Mouse (Mus musculus) CH12.LX (cell line): Measurements from ENCODE around the gene Ttc29. TPM values are rescaled to one million over a fixed set of nuclear protein-coding genes. Genes with fewer than 3 reads are reported as not detected.

Experiments used
- DNase-seq: peaks from one replicate; pipeline ENCODE4 v3.0.0-alpha.2; 2013; ENCODE audit errors: extremely low read depth
- H3K27ac ChIP-seq: 2 replicates; pipeline ENCODE4 v1.5.1; 2012; ENCODE audit warnings: low read depth, mild to moderate bottlenecking, control low read depth, moderate library complexity; ENCODE audit not compliant: insufficient read depth
- H3K27me3 ChIP-seq: replicated peaks from 2 replicates; pipeline ENCODE3; 2012; ENCODE audit warnings: inconsistent platforms
- H3K36me3 ChIP-seq, 2 experiments: replicated peaks in 1 of 2; 2 replicates each; pipeline versions ENCODE3 to v1.6.1; 2012; ENCODE audit warnings: inconsistent platforms in 1 of 2, low read length in 1 of 2, mild to moderate bottlenecking in 1 of 2, mixed read lengths in 1 of 2, moderate library complexity in 1 of 2; ENCODE audit not compliant: control insufficient read depth in 1 of 2, insufficient read depth in 1 of 2
- H3K4me1 ChIP-seq, 2 experiments: 2 replicates each; pipeline ENCODE4 v1.6.1; 2012; ENCODE audit warnings: inconsistent platforms in 1 of 2, moderate library complexity in 1 of 2; ENCODE audit not compliant: insufficient read depth in 2 of 2, control insufficient read depth in 1 of 2
- H3K4me2 ChIP-seq: 2 replicates; pipeline ENCODE4 v1.6.1; 2012; ENCODE audit warnings: low read depth, mild to moderate bottlenecking, control low read depth; ENCODE audit not compliant: poor library complexity, insufficient read depth, severe bottlenecking
- H3K4me3 ChIP-seq, 3 experiments: fragments of 150-350 bp in 1 of 3; sonication (generic) in 1 of 3; replicated peaks in 1 of 3; 2 replicates each; pipeline versions ENCODE3 to v1.5.1; 2011 to 2012; ENCODE audit warnings: low read depth in 2 of 3, low read length in 2 of 3, mild to moderate bottlenecking in 2 of 3, moderate library complexity in 2 of 3, control low read depth in 1 of 3, improper control_type of control experiment in 1 of 3, inconsistent platforms in 1 of 3, mixed read lengths in 1 of 3; ENCODE audit not compliant: poor library complexity in 1 of 3
- H3K79me2 ChIP-seq: replicated peaks from 2 replicates; pipeline ENCODE4 v1.6.1; 2012; ENCODE audit warnings: mild to moderate bottlenecking, moderate library complexity; ENCODE audit not compliant: control insufficient read depth, poor library complexity, insufficient read depth, severe bottlenecking; ENCODE audit errors: extremely low read depth
- H3K9ac ChIP-seq: 2 replicates; pipeline ENCODE4 v1.6.1; 2012; ENCODE audit warnings: low read depth, mild to moderate bottlenecking, control low read depth, moderate library complexity; ENCODE audit not compliant: insufficient read depth
- H3K9me3 ChIP-seq: replicated peaks from 2 replicates; pipeline ENCODE3; 2012; ENCODE audit warnings: low read length, inconsistent platforms, mixed read lengths
- CHD2 ChIP-seq: IDR thresholded peaks from 2 replicates; pipeline ENCODE4 v1.6.1; 2011; ENCODE audit warnings: low read length, improper control_type of control experiment
- CTCF ChIP-seq, 2 experiments: IDR thresholded peaks in 1 of 2; conservative IDR thresholded peaks in 1 of 2; 2 replicates each; pipeline ENCODE4 v1.5.1; 2011 to 2012; ENCODE audit warnings: low read depth in 2 of 2, low read length in 2 of 2, improper control_type of control experiment in 1 of 2, inconsistent platforms in 1 of 2, mild to moderate bottlenecking in 1 of 2, moderate library complexity in 1 of 2
- E2F4 ChIP-seq: IDR thresholded peaks from 2 replicates; pipeline ENCODE4 v1.6.1; 2011; ENCODE audit warnings: low read depth, low read length, improper control_type of control experiment; ENCODE audit not compliant: insufficient replicate concordance
- EP300 ChIP-seq: IDR thresholded peaks from 2 replicates; pipeline ENCODE4 v1.6.1; 2011; ENCODE audit warnings: low read length, improper control_type of control experiment
- ETS1 ChIP-seq: conservative IDR thresholded peaks from 2 replicates; pipeline ENCODE4 v1.6.1; 2012; ENCODE audit warnings: low read depth, mild to moderate bottlenecking, inconsistent platforms, low read length, improper control_type of control experiment, moderate library complexity
- GABPA ChIP-seq: IDR thresholded peaks from 2 replicates; pipeline ENCODE4 v1.6.1; 2012; ENCODE audit warnings: low read depth, low read length, improper control_type of control experiment, inconsistent platforms; ENCODE audit not compliant: insufficient replicate concordance
- HCFC1 ChIP-seq: IDR thresholded peaks from 2 replicates; pipeline ENCODE4 v1.6.1; 2012; ENCODE audit warnings: low read depth, mild to moderate bottlenecking, inconsistent platforms, low read length, improper control_type of control experiment
- IRF4 ChIP-seq: IDR thresholded peaks from 2 replicates; pipeline ENCODE4 v1.6.1; 2014; ENCODE audit warnings: low read depth, mild to moderate bottlenecking, inconsistent platforms, low read length, improper control_type of control experiment
- JUND ChIP-seq: conservative IDR thresholded peaks from 2 replicates; pipeline ENCODE4 v1.6.1; 2011; ENCODE audit warnings: low read depth, low read length, improper control_type of control experiment
- KAT2A ChIP-seq: IDR thresholded peaks from 2 replicates; pipeline ENCODE4 v1.6.1; 2012; ENCODE audit warnings: low read length, improper control_type of control experiment, inconsistent platforms; ENCODE audit not compliant: insufficient replicate concordance
- MAFK ChIP-seq: IDR thresholded peaks from 2 replicates; pipeline ENCODE4 v1.6.1; 2011; ENCODE audit warnings: low read length, improper control_type of control experiment; ENCODE audit not compliant: insufficient replicate concordance
- MAZ ChIP-seq: IDR thresholded peaks from 2 replicates; pipeline ENCODE4 v1.6.1; 2012; ENCODE audit warnings: low read depth, mild to moderate bottlenecking, inconsistent platforms, low read length, improper control_type of control experiment, moderate library complexity
- MEF2A ChIP-seq: IDR thresholded peaks from 2 replicates; pipeline ENCODE4 v1.6.1; 2014; ENCODE audit warnings: low read depth, mild to moderate bottlenecking, inconsistent platforms, low read length, improper control_type of control experiment, borderline replicate concordance
- MXI1 ChIP-seq: IDR thresholded peaks from 2 replicates; pipeline ENCODE4 v1.6.1; 2011; ENCODE audit warnings: mild to moderate bottlenecking, low read depth, low read length, improper control_type of control experiment
- MYC ChIP-seq: IDR thresholded peaks from 2 replicates; pipeline ENCODE4 v1.6.1; 2011; ENCODE audit warnings: low read depth, mild to moderate bottlenecking, improper control_type of control experiment, low read length
- NRF1 ChIP-seq: IDR thresholded peaks from 2 replicates; pipeline ENCODE4 v1.6.1; 2014; ENCODE audit warnings: low read depth, mild to moderate bottlenecking, inconsistent platforms, low read length, improper control_type of control experiment, moderate library complexity
- PAX5 ChIP-seq: IDR thresholded peaks from 2 replicates; pipeline ENCODE4 v1.6.1; 2012; ENCODE audit warnings: low read length, inconsistent platforms, mixed read lengths
- POLR2A ChIP-seq: IDR thresholded peaks from 2 replicates; pipeline ENCODE4 v1.6.1; 2011; ENCODE audit warnings: low read depth, mild to moderate bottlenecking, improper control_type of control experiment, low read length
- POLR2AphosphoS2 ChIP-seq: IDR thresholded peaks from 2 replicates; pipeline ENCODE4 v1.6.1; 2011; ENCODE audit warnings: low read depth, low read length, improper control_type of control experiment
- RAD21 ChIP-seq: IDR thresholded peaks from 2 replicates; pipeline ENCODE4 v1.6.1; 2011; ENCODE audit warnings: low read depth, mild to moderate bottlenecking, low read length, improper control_type of control experiment, moderate library complexity
- RCOR1 ChIP-seq: conservative IDR thresholded peaks from 2 replicates; pipeline ENCODE4 v1.6.1; 2012; ENCODE audit warnings: low read depth, mild to moderate bottlenecking, inconsistent platforms, low read length, improper control_type of control experiment
- SIN3A ChIP-seq: IDR thresholded peaks from 2 replicates; pipeline ENCODE4 v1.6.1; 2012; ENCODE audit warnings: low read length, improper control_type of control experiment, inconsistent platforms
- SMC3 ChIP-seq: IDR thresholded peaks from 2 replicates; pipeline ENCODE4 v1.6.1; 2011; ENCODE audit warnings: low read depth, low read length, improper control_type of control experiment
- TCF12 ChIP-seq: IDR thresholded peaks from 2 replicates; pipeline ENCODE4 v1.6.1; 2014; ENCODE audit warnings: low read depth, mild to moderate bottlenecking, inconsistent platforms, low read length, improper control_type of control experiment
- UBTF ChIP-seq: IDR thresholded peaks from 2 replicates; pipeline ENCODE4 v1.6.1; 2012; ENCODE audit warnings: low read depth, mild to moderate bottlenecking, inconsistent platforms, low read length, improper control_type of control experiment, moderate library complexity
- USF1 ChIP-seq: IDR thresholded peaks from 2 replicates; pipeline ENCODE4 v1.6.1; 2014; ENCODE audit warnings: low read depth, mild to moderate bottlenecking, inconsistent platforms, low read length, improper control_type of control experiment
- USF2 ChIP-seq: conservative IDR thresholded peaks from 2 replicates; pipeline ENCODE4 v1.6.1; 2011; ENCODE audit warnings: low read depth, low read length, improper control_type of control experiment
- ZC3H11A ChIP-seq: IDR thresholded peaks from 2 replicates; pipeline ENCODE4 v1.6.1; 2012; ENCODE audit warnings: low read depth, mild to moderate bottlenecking, inconsistent platforms, low read length, improper control_type of control experiment
- ZMIZ1 ChIP-seq: IDR thresholded peaks from 2 replicates; pipeline ENCODE4 v1.6.1; 2012; ENCODE audit warnings: low read depth, mild to moderate bottlenecking, inconsistent platforms, low read length, improper control_type of control experiment
- ZNF384 ChIP-seq: IDR thresholded peaks from 2 replicates; pipeline ENCODE4 v1.6.1; 2012; ENCODE audit warnings: low read depth, low read length, improper control_type of control experiment, inconsistent platforms
- dilution Hi-C: fragments of 300-500 bp; cut with MboI; formaldehyde crosslinking; loops from 2 replicates; pipeline ENCODE4 v1.14.3; 2020; ENCODE audit warnings: low sequenced_read_pairs; ENCODE audit not compliant: extremely low pct_unique_long_range_greater_than_20kb, extremely low pct_ligation_motif_present
- in situ Hi-C: fragments of 300-500 bp; cut with MboI; formaldehyde crosslinking; loops from 3 replicates; pipeline ENCODE4 v1.14.3; 2019; ENCODE audit warnings: low sequenced_read_pairs, low pct_ligation_motif_present, low pct_unique_long_range_greater_than_20kb, mixed read lengths
- polyA plus RNA-seq: library from polyadenylated mRNA; unstranded; fragments of >175 nt; gene quantifications from 2 replicates; pipeline ENCODE4 v1.2.1, GENCODE M21; 2012; ENCODE audit warnings: low read depth; ENCODE audit not compliant: insufficient read length
- total RNA-seq, 2 experiments: library from RNA; depleted of rRNA; stranded (reverse); fragments of 300-350 nt in 1 of 2; fragments of >200 nt in 1 of 2; gene quantifications; 2 replicates each; pipeline ENCODE4 v1.2.3; 2012 to 2014

The Ttc29 gene
- total and polyA plus RNA-seq, 3 experiments: not detected

DNA sequence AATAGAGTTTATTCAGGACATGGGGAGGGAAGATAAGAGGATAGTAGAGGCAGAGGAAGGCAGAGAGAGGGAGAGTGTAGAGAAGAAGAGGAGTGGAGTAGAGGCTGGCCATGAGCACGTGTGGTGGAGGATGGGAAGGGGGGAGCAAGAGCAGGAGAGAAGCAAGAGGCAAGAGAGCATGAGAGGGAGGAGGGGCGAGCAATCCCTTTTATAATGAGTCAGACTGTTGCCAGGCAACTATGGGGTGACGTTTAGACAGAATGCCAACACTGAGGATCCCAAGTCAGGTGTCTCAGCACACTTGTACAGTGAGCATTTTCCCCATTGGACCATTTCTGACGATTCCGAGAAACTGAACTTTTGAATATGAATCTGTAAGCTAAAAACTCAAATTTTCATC is 82.4 kb downstream of the Ttc29 start:
- Histone ChIP-seq H3K9ac (no peak overlapping the region), H3K9me3 (no peaks in the 10 kb centered on the region), H3K4me3 (no peak overlapping the region), H3K27ac (no peak overlapping the region), H3K36me3 (no peaks in the 10 kb centered on the region), H3K4me1 (peaks cover 0 to 7% of the 10 kb centered on the region in 2 experiments; a peak in 2 of 4 replicates), H3K4me2 (no peak overlapping the region), H3K79me2 (no peaks in the 10 kb centered on the region), H3K27me3 (no peaks in the 10 kb centered on the region)
- in situ Hi-C loops (no loop called here), dilution Hi-C loops (no loop called here)
- TF ChIP-seq IRF4 (no peak), ZNF384 (no peak), RCOR1 (no peak), ZC3H11A (no peak), JUND (no peak), CTCF (conservative IDR thresholded peaks at IDR 0.05 in 1 of 2, IDR thresholded peaks at IDR 0.05 in 1 of 2; ENCODE audit: low read depth in 2 of 2, low read length in 2 of 2) (no peak), ETS1 (no peak), GABPA (no peak), POLR2AphosphoS2 (no peak), USF2 (no peak), PAX5 (no peak), EP300 (no peak), E2F4 (no peak), ZMIZ1 (no peak)
- no peak for DNase-seq

DNA sequence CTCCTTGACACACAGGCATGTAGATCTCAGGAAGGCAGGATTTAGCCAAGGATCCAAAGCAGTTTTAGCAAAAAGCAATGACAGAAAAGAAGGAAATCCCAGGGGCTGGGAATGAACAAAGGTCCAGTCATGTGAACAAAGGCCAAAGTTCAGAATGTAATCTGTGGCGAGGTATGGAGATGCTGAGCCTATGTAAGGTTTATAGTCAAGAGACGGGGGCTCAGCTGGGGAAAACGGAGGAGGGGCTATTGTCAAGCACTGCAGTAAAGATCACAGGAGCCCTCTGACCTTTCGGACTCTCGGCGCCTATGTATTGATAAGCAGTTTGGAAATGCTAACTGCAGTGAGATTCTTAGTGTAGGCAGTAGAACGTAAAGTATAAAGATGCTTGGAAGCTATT is 90.5 kb downstream of the Ttc29 start:
- Histone ChIP-seq H3K36me3 (no peaks in the 10 kb centered on the region), H3K27ac (no peak overlapping the region), H3K9ac (no peak overlapping the region), H3K79me2 (no peaks in the 10 kb centered on the region), H3K4me1 (peaks cover 2 to 9% of the 10 kb centered on the region in 2 experiments; a peak in 2 of 4 replicates), H3K27me3 (no peaks in the 10 kb centered on the region), H3K4me3 (no peak overlapping the region), H3K4me2 (no peak overlapping the region), H3K9me3 (no peaks in the 10 kb centered on the region)
- dilution Hi-C loops (no loop called here), in situ Hi-C loops (loop anchor here (5.0 kb wide), 1 partner anchor 61 kb away; no protein-coding TSS in a partner anchor)
- no peak for DNase-seq
- TF ChIP-seq MEF2A: no peak
- TF ChIP-seq POLR2A: no peak
- no peak for TF ChIP-seq MXI1
- no peak for TF ChIP-seq E2F4
- no peak for TF ChIP-seq KAT2A
- TF ChIP-seq MYC: no peak
- no peak for TF ChIP-seq UBTF
- TF ChIP-seq SIN3A: no peak
- no peak for TF ChIP-seq TCF12
- TF ChIP-seq USF1: no peak
- no peak for TF ChIP-seq SMC3
- TF ChIP-seq CHD2: no peak
- TF ChIP-seq NRF1: no peak
- TF ChIP-seq HCFC1: no peak
- no peak for TF ChIP-seq ZNF384
- TF ChIP-seq EP300: no peak
- TF ChIP-seq MAFK: no peak
- no peak for TF ChIP-seq POLR2AphosphoS2
- TF ChIP-seq MAZ: no peak
- no peak for TF ChIP-seq RAD21
